In the genomic region with DNA sequence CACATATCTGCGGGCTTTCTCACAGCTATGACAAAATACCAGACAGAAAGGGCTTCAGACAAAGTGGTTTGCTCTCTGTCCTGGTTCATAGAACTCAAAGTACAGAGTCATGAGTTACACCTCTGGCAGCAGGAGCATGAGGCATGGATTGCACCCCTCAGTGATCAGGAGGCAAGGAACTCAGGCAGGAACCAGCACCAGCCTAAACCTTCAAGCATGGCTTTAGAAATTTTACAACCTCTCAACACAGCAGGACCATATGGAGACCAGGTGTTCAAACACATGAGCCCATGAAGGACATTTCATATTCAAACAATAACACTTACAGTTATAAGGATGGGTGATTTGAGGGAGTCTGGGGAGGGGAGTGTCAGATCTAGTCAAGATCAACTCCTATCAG, we compare ENCODE assay signal across 26 mouse cellular contexts. TPM values are rescaled to one million over a fixed set of nuclear protein-coding genes. Genes with fewer than 3 reads are reported as not detected.
DNase-seq lines count a peak whose midpoint lies in the region; ATAC-seq and TF ChIP-seq lines count a peak whose summit lies in the region.
"Had no signal": no experiment of that assay in that cellular context is flagged by ENCODE, and none has a peak within 500 bp of the region (broad histone marks: within the 10 kb centered on the region; RNA-seq: fewer than 3 reads in every experiment).

No protein-coding gene starts in this region.

- no peak for TF ChIP-seq CTCF in cerebellum, adult 2 months (IDR thresholded peaks at IDR 0.05; ENCODE audit: borderline replicate concordance, insufficient read depth, low read depth, low read length)

- no peaks in the 10 kb centered on the region for H3K27me3 ChIP-seq in hindbrain, embryonic 11.5 days (ENCODE audit: control insufficient read depth, insufficient read depth, low read length)
- H3K27me3 ChIP-seq in hindbrain, embryonic 13.5 days: no peaks in the 10 kb centered on the region
- no peaks in the 10 kb centered on the region for H3K27me3 ChIP-seq in cerebellum, adult 2 months (ENCODE audit: control insufficient read depth, insufficient read depth, low read length)
- no peaks in the 10 kb centered on the region for H3K27me3 ChIP-seq in midbrain, embryonic 16.5 days (ENCODE audit: control insufficient read depth, insufficient read depth, low read depth, low read length)
- H3K27me3 ChIP-seq: embryonic facial prominence, embryonic 12.5 days; forebrain, embryonic 12.5 days; heart, embryonic 12.5 days; liver, embryonic 13.5 days; midbrain, embryonic 13.5 days; neural tube, embryonic 12.5 days had no signal

- DNase-seq in hindbrain, embryonic 11.5 days (ENCODE audit: low spot score): no peak
- peak; percentile 86 for DNase-seq in brain, adult 2 months (ENCODE audit: low read depth, low spot score)
- peak; percentile 47 to 79 for DNase-seq in cerebellum, adult 2 months
- peak; percentile 52 to 68 for DNase-seq in cerebellum, postnatal 25 days
- DNase-seq in urinary bladder, adult 2 months (ENCODE audit: low spot score): no peak
- DNase-seq in thymus, postnatal 4 days: no peak
- DNase-seq: adrenal gland, postnatal 25 days; heart, adult 11 months; heart, postnatal 10 days; kidney, adult 9 months; kidney, postnatal 14 days; liver, embryonic 13.5 days; lung, embryonic 14.5 days; retina, postnatal 1 day; thymus, postnatal 14 days had no signal

- H3K4me2 ChIP-seq in hindbrain, embryonic 11.5 days (replicated peaks; ENCODE audit: low read depth, low read length): no peak overlapping the region
- no peak overlapping the region for H3K4me2 ChIP-seq in hindbrain, embryonic 13.5 days
- no peak overlapping the region for H3K4me2 ChIP-seq in midbrain, embryonic 16.5 days (ENCODE audit: low read length)
- H3K4me2 ChIP-seq: embryonic facial prominence, embryonic 12.5 days; forebrain, embryonic 12.5 days; heart, embryonic 12.5 days; liver, embryonic 13.5 days; lung, embryonic 14.5 days; midbrain, embryonic 13.5 days; neural tube, embryonic 12.5 days had no signal

- TF ChIP-seq POLR2A in cerebellum, adult 2 months (IDR thresholded peaks at IDR 0.05; ENCODE audit: borderline replicate concordance, insufficient read depth, low read length): no peak

- 0 out of 2 replicates have a peak, but pooled peaks have one; percentile 10 for ATAC-seq in hindbrain, embryonic 11.5 days (ENCODE audit: low FRiP score)
- ATAC-seq in hindbrain, embryonic 13.5 days (ENCODE audit: low FRiP score): no peak
- no peak for ATAC-seq in midbrain, embryonic 16.5 days
- ATAC-seq: CD4-positive, CD25-positive, alpha-beta regulatory T cell, adult 4 months; intestine, embryonic 16.5 days; midbrain, embryonic 13.5 days had no signal

- no peak overlapping the region for H3K4me3 ChIP-seq in hindbrain, embryonic 11.5 days (ENCODE audit: low read depth, low read length)
- no peak overlapping the region for H3K4me3 ChIP-seq in hindbrain, embryonic 13.5 days
- H3K4me3 ChIP-seq in cerebellum, adult 2 months (replicated peaks; ENCODE audit: insufficient read depth, low read depth, low read length): no peak overlapping the region
- H3K4me3 ChIP-seq in midbrain, embryonic 16.5 days (ENCODE audit: low read depth, low read length): no peak overlapping the region
- H3K4me3 ChIP-seq: embryonic facial prominence, embryonic 12.5 days; erythroblast, embryonic 14.5 days; forebrain, embryonic 12.5 days; heart, embryonic 12.5 days; hindbrain, embryonic 10.5 days; liver, embryonic 13.5 days; midbrain, embryonic 13.5 days; neural tube, embryonic 12.5 days had no signal

- no peak overlapping the region for H3K27ac ChIP-seq in hindbrain, embryonic 11.5 days (ENCODE audit: low read depth, low read length)
- H3K27ac ChIP-seq in hindbrain, embryonic 13.5 days: no peak overlapping the region
- H3K27ac ChIP-seq in cerebellum, adult 2 months (ENCODE audit: insufficient read depth, low read length): no peak overlapping the region
- no peak overlapping the region for H3K27ac ChIP-seq in midbrain, embryonic 16.5 days (ENCODE audit: low read length)
- H3K27ac ChIP-seq: embryonic facial prominence, embryonic 12.5 days; forebrain, embryonic 12.5 days; hindbrain, embryonic 10.5 days; liver, embryonic 13.5 days; midbrain, embryonic 13.5 days; neural tube, embryonic 12.5 days had no signal

- H3K9ac ChIP-seq in hindbrain, embryonic 11.5 days (ENCODE audit: low read depth, low read length): no peak overlapping the region
- H3K9ac ChIP-seq in hindbrain, embryonic 13.5 days: no peak overlapping the region
- no peak overlapping the region for H3K9ac ChIP-seq in midbrain, embryonic 16.5 days (ENCODE audit: low read depth, low read length)
- H3K9ac ChIP-seq: embryonic facial prominence, embryonic 12.5 days; forebrain, embryonic 12.5 days; heart, embryonic 12.5 days; liver, embryonic 13.5 days; lung, embryonic 14.5 days; midbrain, embryonic 13.5 days; neural tube, embryonic 12.5 days had no signal

- no peaks in the 10 kb centered on the region for H3K36me3 ChIP-seq in hindbrain, embryonic 11.5 days (ENCODE audit: control insufficient read depth, insufficient read depth, low read length)
- no peaks in the 10 kb centered on the region for H3K36me3 ChIP-seq in hindbrain, embryonic 13.5 days
- H3K36me3 ChIP-seq in midbrain, embryonic 16.5 days (ENCODE audit: control insufficient read depth, insufficient read depth, low read length): no peaks in the 10 kb centered on the region
- H3K36me3 ChIP-seq: embryonic facial prominence, embryonic 12.5 days; forebrain, embryonic 12.5 days; heart, embryonic 12.5 days; hindbrain, embryonic 10.5 days; liver, embryonic 13.5 days; midbrain, embryonic 13.5 days; neural tube, embryonic 12.5 days had no signal

- WGBS in hindbrain, embryonic 11.5 days: 89% methylated on average over 1 of the region's 1 CpGs
- 89% methylated on average over 1 of the region's 1 CpGs for WGBS in hindbrain, embryonic 13.5 days
- 92% methylated on average over 1 of the region's 1 CpGs for WGBS in cerebellum, adult 2 months
- WGBS in midbrain, embryonic 16.5 days: 94% methylated on average over 1 of the region's 1 CpGs

- no peaks in the 10 kb centered on the region for H3K9me3 ChIP-seq in hindbrain, embryonic 11.5 days (ENCODE audit: control insufficient read depth, low read length)
- no peaks in the 10 kb centered on the region for H3K9me3 ChIP-seq in hindbrain, embryonic 13.5 days
- no peaks in the 10 kb centered on the region for H3K9me3 ChIP-seq in midbrain, embryonic 16.5 days (replicated peaks; ENCODE audit: control insufficient read depth, low read length, poor library complexity, severe bottlenecking)
- H3K9me3 ChIP-seq: embryonic facial prominence, embryonic 12.5 days; forebrain, embryonic 12.5 days; heart, embryonic 12.5 days; hindbrain, embryonic 10.5 days; liver, embryonic 13.5 days; midbrain, embryonic 13.5 days; neural tube, embryonic 12.5 days had no signal

- no peaks in the 10 kb centered on the region for H3K4me1 ChIP-seq in hindbrain, embryonic 11.5 days (replicated peaks; ENCODE audit: control insufficient read depth, insufficient read depth, low read length)
- no peaks in the 10 kb centered on the region; the same call in 1 of the 2 replicates for H3K4me1 ChIP-seq in hindbrain, embryonic 13.5 days (replicated peaks)
- H3K4me1 ChIP-seq in cerebellum, adult 2 months (ENCODE audit: control insufficient read depth, insufficient read depth, low read length): peaks cover 13% of the 10 kb centered on the region; the same call in 1 of the 2 replicates
- H3K4me1 ChIP-seq in midbrain, embryonic 16.5 days (ENCODE audit: control insufficient read depth, insufficient read depth, low read length): 0 out of 2 replicates have a peak, but pooled peaks cover 4% of the 10 kb centered on the region
- H3K4me1 ChIP-seq: embryonic facial prominence, embryonic 12.5 days; heart, embryonic 12.5 days; hindbrain, embryonic 10.5 days; liver, embryonic 13.5 days; midbrain, embryonic 13.5 days; neural tube, embryonic 12.5 days had no signal

RNA-seq across cellular contexts. Expression of gene Rgs7, which starts 49.4 kb away (rescaled TPM):
- polyA plus RNA-seq in hindbrain, embryonic 11.5 days (2014; fragmentation: Nextera tagmentation; extraction: Ambion mirVana): 7.5 and 9.4 TPM in 2 replicates
- polyA plus RNA-seq in hindbrain, embryonic 13.5 days (2015; fragmentation: Nextera tagmentation; extraction: Ambion mirVana): 27.1 and 28.9 TPM in 2 replicates
- polyA plus RNA-seq in cerebellum, adult 2 months (2012; rRNA removed): 52.0 and 54.9 TPM in 2 replicates
- polyA plus RNA-seq in midbrain, embryonic 16.5 days (2015; fragmentation: Nextera tagmentation; extraction: Ambion mirVana): 42.9 and 44.9 TPM in 2 replicates
- 0.72 and 0.84 TPM in 2 replicates for polyA plus RNA-seq in urinary bladder, adult 2 months (2012; rRNA removed)
- polyA plus RNA-seq: CD4-positive, CD25-positive, alpha-beta regulatory T cell, adult 4 months; erythroblast, embryonic 14.5 days had no signal

Comparison
In these comparisons a context has a peak if more than half of its experiments do, and no peak if none do; other contexts are left out.
1. DNase-seq: peak in brain, adult 2 months (single experiment), cerebellum, adult 2 months (2 of 2) and cerebellum, postnatal 25 days (2 of 2); none in hindbrain, embryonic 11.5 days (single experiment), urinary bladder, adult 2 months (single experiment) and thymus, postnatal 4 days (single experiment).